Mouse (Mus musculus): ENCODE measurements around the gene Nrxn3. TPM values are rescaled to one million over a fixed set of nuclear protein-coding genes. Genes with fewer than 3 reads are reported as not detected.
A peak's percentile ranks its signal among the peaks of the same experiment; 100 is the strongest.

Gene Nrxn3
- polyA plus RNA-seq, 1 experiment from 2014 or later = 53.1 TPM

- Histone ChIP-seq H3K9ac (no peak overlapping the region), H3K4me1 (no peaks in the 10 kb centered on the region), H3K36me3 (no peaks in the 10 kb centered on the region), H3K4me2 (replicated peaks) (no peak overlapping the region), H3K9me3 (replicated peaks) (no peaks in the 10 kb centered on the region), H3K27ac (no peak overlapping the region), H3K4me3 (no peak overlapping the region), H3K27me3 (no peaks in the 10 kb centered on the region)
- no peak for ATAC-seq (ENCODE audit: low FRiP score)
- 69% methylated on average over 3 of the region's 3 CpGs for WGBS
Measured at GRCm38 (mm10) chr12:89953649-89954048, 1231.0 kb downstream of the Nrxn3 start.

- Histone ChIP-seq H3K9me3 (replicated peaks) (no peaks in the 10 kb centered on the region), H3K9ac (no peak overlapping the region), H3K4me2 (replicated peaks) (no peak overlapping the region), H3K36me3 (no peaks in the 10 kb centered on the region), H3K27me3 (no peaks in the 10 kb centered on the region), H3K4me3 (no peak overlapping the region), H3K4me1 (no peaks in the 10 kb centered on the region), H3K27ac (no peak overlapping the region)
- WGBS = 61% methylated on average over 5 of the region's 5 CpGs
- no peak for ATAC-seq (ENCODE audit: low FRiP score)
Measured at GRCm38 (mm10) chr12:89954441-89955070, 1231.9 kb downstream of the Nrxn3 start.

- no peak overlapping the region for H3K9ac ChIP-seq
- no peaks in the 10 kb centered on the region for H3K36me3 ChIP-seq
- no peaks in the 10 kb centered on the region for H3K27me3 ChIP-seq
- H3K4me2 ChIP-seq (replicated peaks) = no peak overlapping the region
- H3K9me3 ChIP-seq (replicated peaks) = no peaks in the 10 kb centered on the region
- no peak overlapping the region for H3K27ac ChIP-seq
- ATAC-seq (ENCODE audit: low FRiP score) = no peak
- no peaks in the 10 kb centered on the region for H3K4me1 ChIP-seq
- 94% methylated on average over 1 of the region's 1 CpGs for WGBS
- no peak overlapping the region for H3K4me3 ChIP-seq
Measured at GRCm38 (mm10) chr12:89963073-89963472, 1240.4 kb downstream of the Nrxn3 start.

- H3K27me3 ChIP-seq = no peaks in the 10 kb centered on the region
- no peak overlapping the region for H3K9ac ChIP-seq
- H3K4me3 ChIP-seq = no peak overlapping the region
- H3K27ac ChIP-seq = no peak overlapping the region
- no peak for ATAC-seq (ENCODE audit: low FRiP score)
- H3K36me3 ChIP-seq = no peaks in the 10 kb centered on the region
- H3K9me3 ChIP-seq (replicated peaks) = no peaks in the 10 kb centered on the region
- no peak overlapping the region for H3K4me2 ChIP-seq (replicated peaks)
- H3K4me1 ChIP-seq = no peaks in the 10 kb centered on the region
- WGBS = 93% methylated on average over 4 of the region's 4 CpGs
Measured at GRCm38 (mm10) chr12:89976648-89977047, 1254.0 kb downstream of the Nrxn3 start.

- Histone ChIP-seq H3K9me3 (replicated peaks) (no peaks in the 10 kb centered on the region), H3K9ac (no peak overlapping the region), H3K27ac (no peak overlapping the region), H3K36me3 (no peaks in the 10 kb centered on the region), H3K4me1 (no peaks in the 10 kb centered on the region), H3K4me2 (replicated peaks) (no peak overlapping the region), H3K4me3 (no peak overlapping the region), H3K27me3 (no peaks in the 10 kb centered on the region)
- 91% methylated on average over 5 of the region's 5 CpGs for WGBS
- ATAC-seq (ENCODE audit: low FRiP score) = no peak
Measured at GRCm38 (mm10) chr12:89977479-89977878, 1254.8 kb downstream of the Nrxn3 start.

- 96% methylated on average over 1 of the region's 1 CpGs for WGBS
Measured at GRCm38 (mm10) chr12:89979190-89979589, 1256.5 kb downstream of the Nrxn3 start.

GRCm38 (mm10) chr12:89982445-89982844 is 1259.8 kb downstream of the Nrxn3 start:
- no peaks in the 10 kb centered on the region for H3K9me3 ChIP-seq (replicated peaks)
- no peaks in the 10 kb centered on the region for H3K36me3 ChIP-seq
- H3K4me2 ChIP-seq (replicated peaks) = no peak overlapping the region
- 67% methylated on average over 5 of the region's 5 CpGs for whole genome bisulfite sequencing
- no peak overlapping the region for H3K4me3 ChIP-seq
- H3K27me3 ChIP-seq = no peaks in the 10 kb centered on the region
- ATAC-seq (ENCODE audit: low FRiP score) = no peak
- H3K4me1 ChIP-seq = 0 out of 2 replicates have a peak, but pooled peaks cover 2% of the 10 kb centered on the region
- no peak overlapping the region for H3K9ac ChIP-seq
- peak overlapping the region; percentile 46; the same call in 1 of the 2 replicates for H3K27ac ChIP-seq

More at GRCm38 (mm10) chr12:89979190-89979589, 1256.5 kb downstream of the Nrxn3 start:
- Histone ChIP-seq H3K4me2 (replicated peaks) (no peak overlapping the region), H3K27ac (no peak overlapping the region), H3K4me3 (no peak overlapping the region), H3K4me1 (0 out of 2 replicates have a peak, but pooled peaks cover 2% of the 10 kb centered on the region), H3K9ac (no peak overlapping the region), H3K27me3 (no peaks in the 10 kb centered on the region), H3K9me3 (replicated peaks) (no peaks in the 10 kb centered on the region), H3K36me3 (no peaks in the 10 kb centered on the region)
- ATAC-seq (ENCODE audit: low FRiP score) = no peak

- peak overlapping the region; percentile 18; the same call in 1 of the 2 replicates for H3K27ac ChIP-seq
- no peaks in the 10 kb centered on the region for H3K36me3 ChIP-seq
- H3K4me2 ChIP-seq (replicated peaks) = no peak overlapping the region
- H3K9ac ChIP-seq = no peak overlapping the region
- H3K9me3 ChIP-seq (replicated peaks) = no peaks in the 10 kb centered on the region
- 0 out of 2 replicates have a peak, but pooled peaks cover 2% of the 10 kb centered on the region for H3K4me1 ChIP-seq
- ATAC-seq (ENCODE audit: low FRiP score) = no peak
- no peak overlapping the region for H3K4me3 ChIP-seq
- no peaks in the 10 kb centered on the region for H3K27me3 ChIP-seq
Measured at GRCm38 (mm10) chr12:89983399-89983798, 1260.7 kb downstream of the Nrxn3 start.

- Histone ChIP-seq H3K4me2 (replicated peaks) (no peak overlapping the region), H3K4me1 (0 out of 2 replicates have a peak, but pooled peaks cover 2% of the 10 kb centered on the region), H3K27me3 (no peaks in the 10 kb centered on the region), H3K9ac (no peak overlapping the region), H3K9me3 (replicated peaks) (no peaks in the 10 kb centered on the region), H3K36me3 (no peaks in the 10 kb centered on the region), H3K27ac (peak overlapping the region; percentile 44; the same call in 1 of the 2 replicates), H3K4me3 (no peak overlapping the region)
- peak; percentile 69 for ATAC-seq (ENCODE audit: low FRiP score)
- WGBS = 56% methylated on average over 6 of the region's 6 CpGs
Measured at GRCm38 (mm10) chr12:89986219-89986618, 1263.5 kb downstream of the Nrxn3 start.

GRCm38 (mm10) chr12:89993273-89993672 is 1270.6 kb downstream of the Nrxn3 start:
- Histone ChIP-seq H3K27ac (no peak overlapping the region), H3K27me3 (no peaks in the 10 kb centered on the region), H3K4me2 (replicated peaks) (no peak overlapping the region), H3K4me3 (no peak overlapping the region), H3K9ac (no peak overlapping the region), H3K9me3 (replicated peaks) (no peaks in the 10 kb centered on the region), H3K36me3 (no peaks in the 10 kb centered on the region), H3K4me1 (no peaks in the 10 kb centered on the region)
- no peak for ATAC-seq (ENCODE audit: low FRiP score)
- 88% methylated on average over 5 of the region's 5 CpGs for WGBS

GRCm38 (mm10) chr12:89995392-89995791 is 1272.7 kb downstream of the Nrxn3 start:
- H3K9ac ChIP-seq = no peak overlapping the region
- no peak for ATAC-seq (ENCODE audit: low FRiP score)
- no peak overlapping the region for H3K4me2 ChIP-seq (replicated peaks)
- H3K9me3 ChIP-seq (replicated peaks) = no peaks in the 10 kb centered on the region
- H3K4me1 ChIP-seq = no peaks in the 10 kb centered on the region
- H3K4me3 ChIP-seq = no peak overlapping the region
- WGBS = 77% methylated on average over 4 of the region's 4 CpGs
- no peak overlapping the region for H3K27ac ChIP-seq
- H3K36me3 ChIP-seq = no peaks in the 10 kb centered on the region
- H3K27me3 ChIP-seq = no peaks in the 10 kb centered on the region

GRCm38 (mm10) chr12:90010280-90010679 is 1287.6 kb downstream of the Nrxn3 start:
- H3K9me3 ChIP-seq (replicated peaks) = no peaks in the 10 kb centered on the region
- WGBS = 77% methylated on average over 2 of the region's 2 CpGs
- H3K4me2 ChIP-seq (replicated peaks) = no peak overlapping the region
- H3K4me3 ChIP-seq = no peak overlapping the region
- H3K36me3 ChIP-seq = no peaks in the 10 kb centered on the region
- no peak for ATAC-seq (ENCODE audit: low FRiP score)
- no peaks in the 10 kb centered on the region for H3K4me1 ChIP-seq
- H3K27me3 ChIP-seq = no peaks in the 10 kb centered on the region
- no peak overlapping the region for H3K9ac ChIP-seq
- no peak overlapping the region for H3K27ac ChIP-seq

- WGBS = 43% methylated on average over 2 of the region's 2 CpGs
- ATAC-seq (ENCODE audit: low FRiP score) = no peak
- H3K36me3 ChIP-seq = no peaks in the 10 kb centered on the region
Measured at GRCm38 (mm10) chr12:90013958-90014357, 1291.3 kb downstream of the Nrxn3 start.

More at GRCm38 (mm10) chr12:90013958-90014357, 1291.3 kb downstream of the Nrxn3 start:
- Histone ChIP-seq H3K4me3 (no peak overlapping the region), H3K4me1 (no peaks in the 10 kb centered on the region), H3K9ac (no peak overlapping the region), H3K27ac (no peak overlapping the region), H3K4me2 (replicated peaks) (no peak overlapping the region), H3K9me3 (replicated peaks) (no peaks in the 10 kb centered on the region), H3K27me3 (no peaks in the 10 kb centered on the region)

All from hindbrain, embryonic 12.5 days (tissue).